8 mouse cellular contexts compared by ENCODE assay signal in genomic region chr7:25296945-25297453, GRCm38 (mm10). TPM values are rescaled to one million over a fixed set of nuclear protein-coding genes. Genes with fewer than 3 reads are reported as not detected.
DNase-seq lines count a peak whose midpoint lies in the region; ATAC-seq lines count a peak whose summit lies in the region.

No protein-coding gene starts in this region.

- peaks cover 38% of the 10 kb centered on the region for H3K36me3 ChIP-seq in kidney, embryonic 15.5 days
- peaks cover 41% of the 10 kb centered on the region for H3K36me3 ChIP-seq in forebrain, embryonic 12.5 days (replicated peaks)
- H3K36me3 ChIP-seq in limb, embryonic 12.5 days = peaks cover 44% of the 10 kb centered on the region

- ATAC-seq in kidney, embryonic 15.5 days (replicated peaks; ENCODE audit: low FRiP score) = peak; percentile 26
- peak; percentile 49; the same call in 1 of the 2 replicates for ATAC-seq in forebrain, embryonic 12.5 days (ENCODE audit: low FRiP score)
- peak; percentile 21; the same call in 1 of the 2 replicates for ATAC-seq in limb, embryonic 12.5 days (ENCODE audit: insufficient number of reproducible peaks, insufficient read depth, low FRiP score, low TSS enrichment, low read depth)
- peak; percentile 23; the same call in 1 of the 2 replicates for ATAC-seq in monocyte, adult 5-6 weeks (replicated peaks; ENCODE audit: insufficient number of reproducible peaks, low FRiP score, low TSS enrichment, poor library complexity, severe bottlenecking)

- H3K4me1 ChIP-seq in kidney, embryonic 15.5 days = peaks cover 36% of the 10 kb centered on the region
- H3K4me1 ChIP-seq in forebrain, embryonic 12.5 days = peaks cover 25% of the 10 kb centered on the region
- H3K4me1 ChIP-seq in limb, embryonic 12.5 days (replicated peaks) = peaks cover 19% of the 10 kb centered on the region

- H3K9ac ChIP-seq in kidney, embryonic 15.5 days = peak overlapping the region; percentile 70
- H3K9ac ChIP-seq in forebrain, embryonic 12.5 days = peak overlapping the region; percentile 91
- peak overlapping the region; percentile 91 for H3K9ac ChIP-seq in limb, embryonic 12.5 days (replicated peaks)

- peak overlapping the region; percentile 94 for H3K27ac ChIP-seq in kidney, embryonic 15.5 days
- H3K27ac ChIP-seq in forebrain, embryonic 12.5 days = peak overlapping the region; percentile 98
- H3K27ac ChIP-seq in limb, embryonic 12.5 days = peak overlapping the region; percentile 97

- under 1% methylated on average over 21 of the region's 21 CpGs for WGBS in kidney, embryonic 15.5 days
- WGBS in forebrain, embryonic 12.5 days = under 1% methylated on average over 21 of the region's 21 CpGs
- WGBS in limb, embryonic 12.5 days = under 1% methylated on average over 21 of the region's 21 CpGs

- peak overlapping the region; percentile 66 for H3K4me3 ChIP-seq in kidney, embryonic 15.5 days (replicated peaks)
- peak overlapping the region; percentile 86 for H3K4me3 ChIP-seq in forebrain, embryonic 12.5 days (replicated peaks)
- peak overlapping the region; percentile 87 for H3K4me3 ChIP-seq in limb, embryonic 12.5 days (replicated peaks)

- no peak for DNase-seq in kidney, postnatal 14 days
- DNase-seq in Muller cell, postnatal 12 days (ENCODE audit: inconsistent ontology term) = peak; percentile 43
- DNase-seq in natural killer cell, adult 2 months (ENCODE audit: low spot score in 2 of 2) = no peak
- DNase-seq in ovary, postnatal 10 days (ENCODE audit: low spot score) = no peak

- peak overlapping the region; percentile 76 for H3K4me2 ChIP-seq in kidney, embryonic 15.5 days
- H3K4me2 ChIP-seq in forebrain, embryonic 12.5 days = peak overlapping the region; percentile 79
- peak overlapping the region; percentile 79 for H3K4me2 ChIP-seq in limb, embryonic 12.5 days

- H3K27me3 ChIP-seq in kidney, embryonic 15.5 days = no peaks in the 10 kb centered on the region
- no peaks in the 10 kb centered on the region for H3K27me3 ChIP-seq in forebrain, embryonic 12.5 days
- no peaks in the 10 kb centered on the region for H3K27me3 ChIP-seq in limb, embryonic 12.5 days

- H3K9me3 ChIP-seq in kidney, embryonic 15.5 days (replicated peaks) = no peaks in the 10 kb centered on the region
- no peaks in the 10 kb centered on the region for H3K9me3 ChIP-seq in forebrain, embryonic 12.5 days
- H3K9me3 ChIP-seq in limb, embryonic 12.5 days = no peaks in the 10 kb centered on the region

RNA-seq across cellular contexts. Expression of gene Pafah1b3, which starts 0.8 kb away (rescaled TPM):
- polyA plus RNA-seq in kidney, embryonic 15.5 days (2015; fragmentation: Nextera tagmentation; extraction: Ambion mirVana) = 181 and 191 TPM in 2 replicates
- polyA plus RNA-seq in forebrain, embryonic 12.5 days (2016; fragmentation: Nextera tagmentation; extraction: Ambion mirVana) = 378 and 384 TPM in 2 replicates
- 288 and 295 TPM in 2 replicates for polyA plus RNA-seq in limb, embryonic 12.5 days (2016; fragmentation: Nextera tagmentation; extraction: Ambion mirVana)
- total RNA-seq in monocyte, adult 5-6 weeks (2017) = 8.0 to 20.6 TPM (median 20.3 TPM) in 3 replicates

RNA-seq across cellular contexts. Expression of gene Prr19, which starts 4.2 kb away (rescaled TPM):
- 0.90 and 1.0 TPM in 2 replicates for polyA plus RNA-seq in kidney, embryonic 15.5 days (2015; fragmentation: Nextera tagmentation; extraction: Ambion mirVana)
- 1.3 and 1.7 TPM in 2 replicates for polyA plus RNA-seq in forebrain, embryonic 12.5 days (2016; fragmentation: Nextera tagmentation; extraction: Ambion mirVana)
- 0.66 and 0.86 TPM in 2 replicates for polyA plus RNA-seq in limb, embryonic 12.5 days (2016; fragmentation: Nextera tagmentation; extraction: Ambion mirVana)
- total RNA-seq in monocyte, adult 5-6 weeks (2017) = not detected in 3 replicates

RNA-seq across cellular contexts. Expression of gene Tmem145, which starts 8.9 kb away (rescaled TPM):
- polyA plus RNA-seq in kidney, embryonic 15.5 days (2015; fragmentation: Nextera tagmentation; extraction: Ambion mirVana) = 0.68 and 0.87 TPM in 2 replicates
- 11.9 and 12.1 TPM in 2 replicates for polyA plus RNA-seq in forebrain, embryonic 12.5 days (2016; fragmentation: Nextera tagmentation; extraction: Ambion mirVana)
- polyA plus RNA-seq in limb, embryonic 12.5 days (2016; fragmentation: Nextera tagmentation; extraction: Ambion mirVana) = 1.1 and 1.3 TPM in 2 replicates
- not detected in 3 replicates for total RNA-seq in monocyte, adult 5-6 weeks (2017)

RNA-seq across cellular contexts. Expression of gene Megf8, which starts 20.0 kb away (rescaled TPM):
- polyA plus RNA-seq in kidney, embryonic 15.5 days (2015; fragmentation: Nextera tagmentation; extraction: Ambion mirVana) = 13.3 and 16.4 TPM in 2 replicates
- polyA plus RNA-seq in forebrain, embryonic 12.5 days (2016; fragmentation: Nextera tagmentation; extraction: Ambion mirVana) = 18.5 and 18.8 TPM in 2 replicates
- 21.6 and 21.7 TPM in 2 replicates for polyA plus RNA-seq in limb, embryonic 12.5 days (2016; fragmentation: Nextera tagmentation; extraction: Ambion mirVana)
- 0.64 to 1.8 TPM (median 0.86 TPM) in 3 replicates for total RNA-seq in monocyte, adult 5-6 weeks (2017)

RNA-seq across cellular contexts. Expression of gene Cic, which starts 29.5 kb away (rescaled TPM):
- polyA plus RNA-seq in kidney, embryonic 15.5 days (2015; fragmentation: Nextera tagmentation; extraction: Ambion mirVana) = 28.2 and 32.4 TPM in 2 replicates
- 40.8 and 46.9 TPM in 2 replicates for polyA plus RNA-seq in forebrain, embryonic 12.5 days (2016; fragmentation: Nextera tagmentation; extraction: Ambion mirVana)
- polyA plus RNA-seq in limb, embryonic 12.5 days (2016; fragmentation: Nextera tagmentation; extraction: Ambion mirVana) = 34.9 and 38.7 TPM in 2 replicates
- 55.5 to 68.5 TPM (median 65.9 TPM) in 3 replicates for total RNA-seq in monocyte, adult 5-6 weeks (2017)
